Comparison of ENCODE assay signal across 8 mouse cellular contexts in genomic region chr1:164459127-164459905, GRCm38 (mm10). TPM values are rescaled to one million over a fixed set of nuclear protein-coding genes. Genes with fewer than 3 reads are reported as not detected.
A peak's percentile ranks its signal among the peaks of the same experiment; 100 is the strongest.
DNase-seq lines count a peak whose midpoint lies in the region; ATAC-seq and TF ChIP-seq lines count a peak whose summit lies in the region.

No protein-coding gene starts in this region.

- H3K27ac ChIP-seq in lung, embryonic 14.5 days (ENCODE audit: low read depth) = no peak overlapping the region
- no peak overlapping the region for H3K27ac ChIP-seq in forebrain, embryonic 16.5 days (ENCODE audit: low read length)
- H3K27ac ChIP-seq in neural tube, embryonic 14.5 days (ENCODE audit: low read depth, low read length) = peak overlapping the region; percentile 94

- intact Hi-C loops in left cerebral cortex, postnatal 25 days (cut with DNase I) = loop anchor here (2.0 to 5.0 kb wide), 6 partner anchors 117 to 663 kb away; no protein-coding TSS in a partner anchor

- no peak for TF ChIP-seq CTCF in lung, embryonic 14.5 days (IDR thresholded peaks at IDR 0.05; ENCODE audit: low read depth)

- no peak for ATAC-seq in lung, embryonic 14.5 days (ENCODE audit: insufficient read depth)
- ATAC-seq in forebrain, embryonic 16.5 days = no peak
- no peak for ATAC-seq in neural tube, embryonic 14.5 days (ENCODE audit: low read depth)

- H3K9ac ChIP-seq in lung, embryonic 14.5 days = no peak overlapping the region
- peak overlapping the region; percentile 87; the same call in 1 of the 2 replicates for H3K9ac ChIP-seq in forebrain, embryonic 16.5 days (replicated peaks; ENCODE audit: low read depth, low read length)
- peak overlapping the region; percentile 82 for H3K9ac ChIP-seq in neural tube, embryonic 14.5 days (replicated peaks; ENCODE audit: low read depth, low read length)

- H3K36me3 ChIP-seq in lung, embryonic 14.5 days (ENCODE audit: insufficient read depth) = no peaks in the 10 kb centered on the region
- H3K36me3 ChIP-seq in forebrain, embryonic 16.5 days (ENCODE audit: control insufficient read depth, insufficient read depth) = no peaks in the 10 kb centered on the region
- H3K36me3 ChIP-seq in neural tube, embryonic 14.5 days (ENCODE audit: control insufficient read depth, insufficient read depth, low read length) = no peaks in the 10 kb centered on the region

- peaks cover 42% of the 10 kb centered on the region for H3K27me3 ChIP-seq in lung, embryonic 14.5 days (ENCODE audit: insufficient read depth, low read length)
- H3K27me3 ChIP-seq in forebrain, embryonic 16.5 days (replicated peaks; ENCODE audit: control insufficient read depth, insufficient read depth, low read length) = no peaks in the 10 kb centered on the region
- H3K27me3 ChIP-seq in neural tube, embryonic 14.5 days (ENCODE audit: control insufficient read depth, insufficient read depth, low read length) = no peaks in the 10 kb centered on the region; the same call in 1 of the 2 replicates

- H3K4me2 ChIP-seq in lung, embryonic 14.5 days = peak overlapping the region; percentile 83
- peak overlapping the region; percentile 75 for H3K4me2 ChIP-seq in forebrain, embryonic 16.5 days (ENCODE audit: low read length)
- peak overlapping the region; percentile 57 for H3K4me2 ChIP-seq in neural tube, embryonic 14.5 days (ENCODE audit: low read depth, low read length)

- H3K9me3 ChIP-seq in lung, embryonic 14.5 days (ENCODE audit: low read depth, low read length) = no peaks in the 10 kb centered on the region
- no peaks in the 10 kb centered on the region for H3K9me3 ChIP-seq in forebrain, embryonic 16.5 days (ENCODE audit: control insufficient read depth, low read length)
- no peaks in the 10 kb centered on the region for H3K9me3 ChIP-seq in neural tube, embryonic 14.5 days (ENCODE audit: control insufficient read depth, low read length)

- peak; percentile 17 for DNase-seq in lung, embryonic 14.5 days
- DNase-seq in lung, postnatal 4 days = no peak
- DNase-seq in kidney, postnatal 14 days = peak; percentile 68
- DNase-seq in left cerebral cortex, postnatal 25 days (ENCODE audit: low spot score in 2 of 2) = no peak
- DNase-seq in thymus, postnatal 10 days (ENCODE audit: low spot score in 2 of 2) = no peak
- no peak for DNase-seq in frontal cortex, adult 2 months (ENCODE audit: extremely low spot score in 1 of 2, low spot score in 1 of 2)

- H3K4me3 ChIP-seq in lung, embryonic 14.5 days (ENCODE audit: low read depth, low read length) = peak overlapping the region; percentile 58
- H3K4me3 ChIP-seq in forebrain, embryonic 16.5 days (replicated peaks; ENCODE audit: low read length) = peak overlapping the region; percentile 86
- H3K4me3 ChIP-seq in neural tube, embryonic 14.5 days (ENCODE audit: low read depth, low read length) = peak overlapping the region; percentile 73

- H3K4me1 ChIP-seq in lung, embryonic 14.5 days (ENCODE audit: insufficient read depth) = no peaks in the 10 kb centered on the region
- peaks cover 40% of the 10 kb centered on the region for H3K4me1 ChIP-seq in forebrain, embryonic 16.5 days (replicated peaks; ENCODE audit: control insufficient read depth, insufficient read depth, low read length)
- H3K4me1 ChIP-seq in neural tube, embryonic 14.5 days (ENCODE audit: control insufficient read depth, insufficient read depth, low read length) = peaks cover 3% of the 10 kb centered on the region

- 48% methylated on average over 12 of the region's 12 CpGs for WGBS in lung, embryonic 14.5 days
- 65% methylated on average over 12 of the region's 12 CpGs for WGBS in forebrain, embryonic 16.5 days
- WGBS in neural tube, embryonic 14.5 days = 60% methylated on average over 12 of the region's 12 CpGs

RNA-seq across cellular contexts. Expression of gene Atp1b1, which starts 1.2 kb away (rescaled TPM):
- 23.7 and 32.9 TPM in 2 replicates for polyA plus RNA-seq in lung, embryonic 14.5 days (2014; fragmentation: Nextera tagmentation; extraction: Ambion mirVana)
- 110 and 132 TPM in 2 replicates for polyA plus RNA-seq in forebrain, embryonic 16.5 days (2015; fragmentation: Nextera tagmentation; extraction: Ambion mirVana)
- polyA plus RNA-seq in neural tube, embryonic 14.5 days (2014; fragmentation: Nextera tagmentation; extraction: Ambion mirVana) = 266 and 271 TPM in 2 replicates
- 1,000 to 10,000 TPM; 1,756 to 1,769 TPM for total RNA-seq in left cerebral cortex, postnatal 25 days (2021)
- polyA plus RNA-seq in frontal cortex, adult 2 months (2012; rRNA removed) = 1,439 and 1,479 TPM in 2 replicates

Comparison
In these comparisons a context has a peak if more than half of its experiments do, and no peak if none do; other contexts are left out.
1. DNase-seq: peak in lung, embryonic 14.5 days (single experiment) and kidney, postnatal 14 days (single experiment); none in lung, postnatal 4 days (0 of 2), left cerebral cortex, postnatal 25 days (0 of 2), thymus, postnatal 10 days (0 of 2) and frontal cortex, adult 2 months (0 of 2).
2. Peak in every context shown above with its lines, with median percentiles within 50 percentile points of each other: H3K4me2 ChIP-seq and H3K4me3 ChIP-seq.